ENCODE assay signal across 8 mouse cellular contexts in the genomic region with DNA sequence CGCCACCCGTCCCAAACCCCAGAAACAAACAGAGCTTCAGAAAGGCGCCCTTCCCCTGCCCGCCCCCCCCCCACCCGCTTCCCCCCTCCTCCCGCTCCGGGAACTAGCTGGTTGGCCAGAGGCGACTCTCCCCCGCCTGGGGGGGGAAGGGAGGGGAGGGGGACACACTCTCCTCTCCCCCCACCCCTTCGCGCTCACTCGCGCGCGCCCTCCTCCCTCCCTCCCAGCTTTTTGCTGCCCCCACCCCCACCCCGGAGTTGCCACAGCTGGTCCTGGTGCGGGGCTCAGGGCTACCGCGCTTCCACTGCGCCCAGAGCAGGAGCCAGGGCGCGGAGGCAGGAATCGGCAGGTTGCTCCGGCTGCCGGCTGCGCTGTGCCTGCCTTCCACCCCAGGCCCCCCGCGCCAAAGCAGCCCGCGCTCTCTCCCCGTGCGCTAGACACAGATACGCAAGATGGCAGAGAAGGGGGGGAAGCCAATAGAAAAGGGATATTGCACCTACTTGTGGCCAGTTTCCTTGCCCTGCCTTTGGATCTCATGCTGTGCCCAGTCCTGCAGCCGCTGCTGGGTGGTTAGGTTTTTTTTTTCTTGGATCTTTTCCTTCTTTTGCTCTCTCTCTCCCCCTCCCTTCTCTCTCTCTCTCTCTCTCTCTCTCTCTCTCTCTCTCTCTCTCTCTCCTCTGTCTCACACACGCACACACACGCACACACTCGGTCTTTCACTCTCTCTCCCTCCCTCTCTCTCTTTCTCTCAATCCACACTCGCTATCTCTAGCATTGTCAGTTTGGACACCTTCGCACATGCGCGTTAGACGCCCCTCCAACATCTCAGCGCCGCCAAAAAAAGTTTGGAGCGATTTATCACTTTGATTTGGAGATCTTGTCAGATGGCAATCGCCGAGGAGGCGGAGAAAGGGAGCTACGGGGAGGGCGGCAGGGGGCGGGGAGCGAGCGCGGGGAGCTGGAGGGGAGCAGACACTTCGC. TPM values are rescaled to one million over a fixed set of nuclear protein-coding genes. Genes with fewer than 3 reads are reported as not detected.
DNase-seq lines count a peak whose midpoint lies in the region; ATAC-seq and TF ChIP-seq lines count a peak whose summit lies in the region.

No protein-coding gene starts in this region.

- peaks cover 8% of the 10 kb centered on the region for H3K4me1 ChIP-seq in thymus, adult 2 months (replicated peaks; ENCODE audit: control insufficient read depth, insufficient read depth, low read length)
- H3K4me1 ChIP-seq in forebrain, postnatal 0 days (ENCODE audit: insufficient read depth) = no peaks in the 10 kb centered on the region
- peaks cover 32% of the 10 kb centered on the region for H3K4me1 ChIP-seq in hindbrain, embryonic 15.5 days (replicated peaks)
- H3K4me1 ChIP-seq in liver, adult 2 months (ENCODE audit: control insufficient read depth, insufficient read depth, low read length) = no peaks in the 10 kb centered on the region

- no peaks in the 10 kb centered on the region for H3K36me3 ChIP-seq in thymus, adult 2 months (ENCODE audit: control insufficient read depth, insufficient read depth, low read length)
- H3K36me3 ChIP-seq in forebrain, postnatal 0 days (ENCODE audit: insufficient read depth) = no peaks in the 10 kb centered on the region
- no peaks in the 10 kb centered on the region for H3K36me3 ChIP-seq in hindbrain, embryonic 15.5 days
- no peaks in the 10 kb centered on the region for H3K36me3 ChIP-seq in liver, adult 2 months (ENCODE audit: control insufficient read depth, insufficient read depth, low read length)
- H3K36me3 ChIP-seq in myocyte (ENCODE audit: control insufficient read depth, insufficient read depth) = no peaks in the 10 kb centered on the region

- ATAC-seq in forebrain, postnatal 0 days = peak; percentile 37
- peak; percentile 31 for ATAC-seq in hindbrain, embryonic 15.5 days (ENCODE audit: low FRiP score, low read depth)
- no peak for ATAC-seq in erythroblast, adult 5-6 weeks (replicated peaks; ENCODE audit: low FRiP score, poor library complexity, severe bottlenecking)
- no peak for ATAC-seq in erythroid progenitor cell, adult 5-6 weeks (replicated peaks; ENCODE audit: low FRiP score, poor library complexity, severe bottlenecking)

- H3K79me2 ChIP-seq in liver, adult 2 months (ENCODE audit: control insufficient read depth, insufficient read depth, low read length) = no peaks in the 10 kb centered on the region
- no peaks in the 10 kb centered on the region for H3K79me2 ChIP-seq in myocyte (ENCODE audit: control insufficient read depth, insufficient read depth)

- peaks cover 39% of the 10 kb centered on the region for H3K27me3 ChIP-seq in thymus, adult 2 months (ENCODE audit: control insufficient read depth, insufficient read depth, low read length)
- peaks cover 74% of the 10 kb centered on the region for H3K27me3 ChIP-seq in forebrain, postnatal 0 days (ENCODE audit: insufficient read depth, low read length)
- peaks cover 66% of the 10 kb centered on the region for H3K27me3 ChIP-seq in hindbrain, embryonic 15.5 days
- H3K27me3 ChIP-seq in liver, adult 2 months (ENCODE audit: control insufficient read depth, insufficient read depth, low read length) = peaks cover 40% of the 10 kb centered on the region
- H3K27me3 ChIP-seq in myocyte (ENCODE audit: control insufficient read depth, insufficient read depth, insufficient read length) = peaks cover 25% of the 10 kb centered on the region

- H3K27ac ChIP-seq in thymus, adult 2 months (ENCODE audit: control insufficient read depth, insufficient read depth, low read length) = no peak overlapping the region
- no peak overlapping the region for H3K27ac ChIP-seq in forebrain, postnatal 0 days (ENCODE audit: low read depth, low read length)
- H3K27ac ChIP-seq in hindbrain, embryonic 15.5 days (replicated peaks) = peak overlapping the region; percentile 56
- H3K27ac ChIP-seq in liver, adult 2 months (replicated peaks; ENCODE audit: insufficient read depth, low read depth, low read length) = no peak overlapping the region

- no peaks in the 10 kb centered on the region for H3K9me3 ChIP-seq in forebrain, postnatal 0 days (ENCODE audit: low read length)
- H3K9me3 ChIP-seq in hindbrain, embryonic 15.5 days = no peaks in the 10 kb centered on the region

- H3K4me3 ChIP-seq in thymus, adult 2 months (ENCODE audit: control insufficient read depth, insufficient read depth, low read length) = no peak overlapping the region
- peak overlapping the region; percentile 41 for H3K4me3 ChIP-seq in forebrain, postnatal 0 days (ENCODE audit: low read depth, low read length)
- H3K4me3 ChIP-seq in hindbrain, embryonic 15.5 days = peak overlapping the region; percentile 50
- H3K4me3 ChIP-seq in liver, adult 2 months (ENCODE audit: insufficient read depth, low read depth, low read length) = peak overlapping the region; percentile 46; the same call in 1 of the 2 replicates
- H3K4me3 ChIP-seq in myocyte = peak overlapping the region; percentile 37

- 2% methylated on average over 43 of the region's 55 CpGs for WGBS in thymus, adult 2 months
- WGBS in forebrain, postnatal 0 days = under 1% methylated on average over 45 of the region's 55 CpGs
- 1% methylated on average over 48 of the region's 55 CpGs for WGBS in hindbrain, embryonic 15.5 days
- WGBS in liver, adult 2 months = 4% methylated on average over 50 of the region's 55 CpGs

- TF ChIP-seq CTCF in thymus, adult 2 months (IDR thresholded peaks at IDR 0.05; ENCODE audit: borderline replicate concordance, control insufficient read depth, extremely low read depth, insufficient read depth, low read length, poor library complexity) = no peak
- TF ChIP-seq CTCF in forebrain, postnatal 0 days (IDR thresholded peaks at IDR 0.05; ENCODE audit: low read depth) = no peak; the same call in 1 of the 2 replicates
- TF ChIP-seq CTCF in liver, adult 2 months (IDR thresholded peaks at IDR 0.05; ENCODE audit: low read depth, low read length) = no peak

- no peak overlapping the region for H3K9ac ChIP-seq in forebrain, postnatal 0 days
- H3K9ac ChIP-seq in hindbrain, embryonic 15.5 days = peak overlapping the region; percentile 45
- peak overlapping the region; percentile 35; the same call in 1 of the 2 replicates for H3K9ac ChIP-seq in liver, adult 2 months (ENCODE audit: low read depth, low read length)

- TF ChIP-seq POLR2A in thymus, adult 2 months (IDR thresholded peaks at IDR 0.05; ENCODE audit: control insufficient read depth, extremely low read depth, insufficient read depth, low read length, poor library complexity) = no peak
- TF ChIP-seq POLR2A in liver, adult 2 months (IDR thresholded peaks at IDR 0.05; ENCODE audit: extremely low read depth, insufficient read depth, low read length) = no peak
- TF ChIP-seq POLR2A in myocyte (IDR thresholded peaks at IDR 0.05; ENCODE audit: insufficient read length, low read depth) = no peak

- DNase-seq in thymus, postnatal 4 days = peak; percentile 44
- no peak for DNase-seq in thymus, adult 2 months
- peak; percentile 20 for DNase-seq in forebrain, postnatal 0 days
- DNase-seq in liver, adult 2 months (ENCODE audit: extremely low read depth, low read depth, low spot score) = no peak

- peak overlapping the region; percentile 76 for H3K4me2 ChIP-seq in forebrain, postnatal 0 days (ENCODE audit: low read depth)
- H3K4me2 ChIP-seq in hindbrain, embryonic 15.5 days = peak overlapping the region; percentile 83
- H3K4me2 ChIP-seq in myocyte (ENCODE audit: low read depth) = peak overlapping the region; percentile 99

- H3ac ChIP-seq in myocyte (ENCODE audit: control insufficient read depth, insufficient read length) = peak overlapping the region; percentile 34

TF ChIP-seq in myocyte, 11 proteins besides CTCF, POLR2A, EP300 and RAD21:
- TF ChIP-seq MYOG (IDR thresholded peaks at IDR 0.05; ENCODE audit: control insufficient read depth in 1 of 3, insufficient read depth in 1 of 3, insufficient read length in 2 of 3, low read depth in 2 of 3) (peak in 1 of 3 experiments; percentile 17), MAX (IDR thresholded peaks at IDR 0.05; ENCODE audit: low read depth) (no peak)

RNA-seq across cellular contexts. Expression of a gene that starts 38.6 kb away (rescaled TPM):
- 0.54 and 0.92 TPM in 2 replicates for polyA plus RNA-seq in thymus, adult 2 months (2012; rRNA removed)
- 3.2 and 3.9 TPM in 2 replicates for total RNA-seq in forebrain, postnatal 0 days (2014; rRNA removed)
- polyA plus RNA-seq in forebrain, postnatal 0 days (2015; fragmentation: Nextera tagmentation; extraction: Ambion mirVana) = 1.9 TPM in 2 replicates
- 6.9 and 9.5 TPM in 2 replicates for polyA plus RNA-seq in hindbrain, embryonic 15.5 days (2015; fragmentation: Nextera tagmentation; extraction: Ambion mirVana)
- total RNA-seq in liver, adult 2 months (2014; rRNA removed) = 1.4 and 3.0 TPM in 2 replicates
- 0.26 and 0.39 TPM in 2 replicates for polyA plus RNA-seq in liver, adult 2 months (2012; rRNA removed)
- polyA plus RNA-seq in myocyte (2012; fragmentation: generic; extraction: Trizol) = 1.8 TPM
- total RNA-seq in erythroblast, adult 5-6 weeks (2015; ENCODE audit: low replicate concordance) = 0.58 and 1.0 TPM in 2 replicates
- 0.84 TPM in 1 of 2 replicates, not detected in the other for total RNA-seq in erythroblast, adult 5-6 weeks (2017; ENCODE audit: low replicate concordance)
- not detected in 2 replicates for total RNA-seq in erythroid progenitor cell, adult 5-6 weeks (2015; ENCODE audit: low replicate concordance)
- 0.64 and 0.68 TPM in 2 replicates for total RNA-seq in erythroid progenitor cell, adult 5-6 weeks (2017; ENCODE audit: low replicate concordance)

Comparison
In these comparisons a context has a peak if more than half of its experiments do, and no peak if none do; other contexts are left out.
1. DNase-seq: peak in thymus, postnatal 4 days (single experiment) and forebrain, postnatal 0 days (single experiment); none in thymus, adult 2 months (single experiment) and liver, adult 2 months (single experiment).
2. ATAC-seq: peak in forebrain, postnatal 0 days (single experiment) and hindbrain, embryonic 15.5 days (single experiment); none in erythroblast, adult 5-6 weeks (single experiment) and erythroid progenitor cell, adult 5-6 weeks (single experiment).
3. Peak in every context shown above with its lines, with median percentiles within 50 percentile points of each other: H3K4me2 ChIP-seq.